Mouse (Mus musculus) lung, adult 2 months (tissue): ENCODE measurements around the gene Zfp13.

ENCODE experiments used
- CTCF ChIP-seq: fragments of 200-500 bp; IDR thresholded peaks from 2 replicates; pipeline ENCODE4 v1.5.1; 2011; ENCODE audit warnings: mild to moderate bottlenecking, low read length, control low read depth; ENCODE audit not compliant: insufficient read depth
- POLR2A ChIP-seq: fragments of 200-500 bp; IDR thresholded peaks from 2 replicates; pipeline ENCODE4 v1.6.1; 2011; ENCODE audit warnings: low read depth, mild to moderate bottlenecking, control low read depth, low read length, borderline replicate concordance; ENCODE audit errors: extremely low read depth

DNA sequence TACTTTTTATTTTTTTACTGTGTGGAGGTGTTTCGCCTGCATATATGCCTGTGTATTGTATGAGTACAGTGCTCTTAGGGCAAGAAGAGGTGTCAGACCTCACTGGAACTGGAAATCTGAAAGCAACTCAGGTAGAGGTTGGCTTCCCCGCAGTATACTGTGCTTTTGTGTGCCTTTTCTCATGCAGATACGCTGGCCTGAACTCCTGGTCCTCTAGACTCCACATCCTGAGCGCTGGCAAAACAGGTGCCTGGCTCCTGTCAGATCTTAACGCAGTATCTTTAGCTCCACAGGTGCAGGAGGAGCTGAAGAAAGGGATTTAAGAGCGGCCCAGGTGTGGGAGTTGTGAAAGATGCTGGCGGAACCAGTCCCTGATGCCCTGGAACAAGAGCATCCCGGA lies 5.9 kb upstream of the Zfp13 start:
- TF ChIP-seq CTCF: no peak
- no peak for TF ChIP-seq POLR2A
